Mouse (Mus musculus): ENCODE results near the gene Etfbkmt. TPM values are rescaled to one million over a fixed set of nuclear protein-coding genes. Genes with fewer than 3 reads are reported as not detected.
"Not testable (repeated sequence)": the region's sequence is repeated elsewhere in the genome, so short reads cannot be mapped to it uniquely, and the experiment has no call there.

Etfbkmt gene
- total and polyA plus RNA-seq, 2 experiments from 2014 or later, result 5.3 to 5.7 TPM

DNA sequence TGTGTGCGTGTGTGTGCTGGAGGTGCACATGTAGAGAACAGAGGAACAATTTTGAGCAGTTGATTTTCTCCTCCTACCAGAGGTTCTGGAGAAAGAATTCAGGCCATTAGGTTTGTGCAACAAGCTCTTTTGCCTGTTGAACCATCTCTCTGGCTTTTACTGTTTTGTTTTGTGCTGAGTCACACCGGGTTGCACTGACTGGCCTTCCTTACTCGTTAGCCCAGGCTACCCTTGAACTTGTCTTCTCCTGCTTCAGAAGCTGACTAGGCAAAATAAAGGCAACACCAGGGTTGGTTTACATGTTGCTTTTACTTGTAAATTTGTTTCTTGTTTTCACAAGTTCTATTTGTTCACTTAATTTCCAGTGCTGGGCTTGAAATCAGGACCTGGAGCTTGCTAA, 16.6 kb upstream of the Etfbkmt start:
- no peak overlapping the region for H3K4me2 ChIP-seq (ENCODE audit: low read depth, low read length, poor library complexity, severe bottlenecking)
- no peak for TF ChIP-seq CTCF (IDR thresholded peaks at IDR 0.05)
- no peaks in the 10 kb centered on the region for H3K9me3 ChIP-seq (ENCODE audit: low read length)
- H3K9ac ChIP-seq (replicated peaks; ENCODE audit: low read length, poor library complexity, severe bottlenecking), result no peak overlapping the region
- H3K27ac ChIP-seq (ENCODE audit: low read depth, low read length), result no peak overlapping the region
- H3K27me3 ChIP-seq (ENCODE audit: insufficient read depth, low read length), result no peaks in the 10 kb centered on the region
- WGBS, result 92% methylated on average over 3 of the region's 3 CpGs
- DNase-seq (ENCODE audit: low spot score) (no peak), ATAC-seq (ENCODE audit: low FRiP score) (no peak)
- H3K4me3 ChIP-seq (ENCODE audit: low read depth, low read length), result no peak overlapping the region
- H3K4me1 ChIP-seq (ENCODE audit: insufficient read depth, low read length), result no peaks in the 10 kb centered on the region
- no peaks in the 10 kb centered on the region for H3K36me3 ChIP-seq (ENCODE audit: insufficient read depth, low read length)

DNA sequence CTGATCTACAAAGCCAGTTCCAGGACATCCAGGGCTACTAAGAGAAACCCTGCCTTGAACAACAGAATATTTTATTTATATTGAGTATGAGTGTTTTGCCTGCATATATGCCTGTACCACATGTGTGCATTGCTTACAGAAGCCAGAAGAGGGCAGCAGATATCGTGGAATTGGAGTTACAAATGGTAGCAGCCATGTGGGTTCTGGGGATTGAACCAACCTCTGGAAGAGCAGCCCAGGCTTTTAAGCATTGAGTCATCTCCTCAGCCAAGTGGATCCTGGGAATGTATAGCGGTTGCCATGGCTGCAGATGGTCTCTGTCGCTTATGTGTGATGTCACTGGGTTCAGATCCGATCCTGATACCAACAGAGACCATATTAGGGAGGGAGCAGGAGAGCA, 13.0 kb upstream of the Etfbkmt start:
- Histone ChIP-seq H3K4me3 (ENCODE audit: low read depth, low read length) (no peak overlapping the region), H3K27ac (ENCODE audit: low read depth, low read length) (no peak overlapping the region), H3K9me3 (ENCODE audit: low read length) (no peaks in the 10 kb centered on the region), H3K4me1 (ENCODE audit: insufficient read depth, low read length) (no peaks in the 10 kb centered on the region), H3K27me3 (ENCODE audit: insufficient read depth, low read length) (no peaks in the 10 kb centered on the region), H3K4me2 (ENCODE audit: low read depth, low read length, poor library complexity, severe bottlenecking) (no peak overlapping the region), H3K36me3 (ENCODE audit: insufficient read depth, low read length) (no peaks in the 10 kb centered on the region), H3K9ac (replicated peaks; ENCODE audit: low read length, poor library complexity, severe bottlenecking) (no peak overlapping the region)
- ATAC-seq (ENCODE audit: low FRiP score) (no peak), DNase-seq (ENCODE audit: low spot score) (peak; percentile 24)
- TF ChIP-seq CTCF (IDR thresholded peaks at IDR 0.05), result peak; percentile 55
- 71% methylated on average over 4 of the region's 4 CpGs for WGBS

DNA sequence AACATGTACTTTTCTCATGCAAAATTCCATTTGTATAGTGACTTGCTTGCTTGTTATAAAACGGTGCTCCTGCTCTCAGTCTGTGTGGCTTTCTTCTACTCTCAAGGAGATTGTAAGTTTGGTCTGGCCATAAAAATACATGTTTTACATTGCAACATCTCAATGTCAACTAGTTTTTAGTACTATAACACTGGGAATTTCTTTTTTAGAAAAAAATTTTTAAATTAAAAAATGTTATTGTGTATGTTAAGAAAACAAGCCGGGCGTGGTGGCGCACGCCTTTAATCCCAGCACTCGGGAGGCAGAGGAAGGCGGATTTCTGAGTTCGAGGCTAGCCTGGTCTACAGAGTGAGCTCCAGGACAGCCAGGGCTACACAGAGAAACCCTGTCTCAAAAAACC, 9.8 kb upstream of the Etfbkmt start, which contains the start of gene Gm10203:
TSS of gene Gm10203 (plus strand) at position 301 of the 400 bp plus-strand sequence.
- not testable (repeated sequence) for ATAC-seq (ENCODE audit: low FRiP score); H3K9ac ChIP-seq (replicated peaks; ENCODE audit: low read length, poor library complexity, severe bottlenecking); H3K9me3 ChIP-seq (ENCODE audit: low read length); H3K4me2 ChIP-seq (ENCODE audit: low read depth, low read length, poor library complexity, severe bottlenecking); H3K4me3 ChIP-seq (ENCODE audit: low read depth, low read length); H3K36me3 ChIP-seq (ENCODE audit: insufficient read depth, low read length); DNase-seq (ENCODE audit: low spot score); H3K4me1 ChIP-seq (ENCODE audit: insufficient read depth, low read length); H3K27ac ChIP-seq (ENCODE audit: low read depth, low read length); H3K27me3 ChIP-seq (ENCODE audit: insufficient read depth, low read length)
- WGBS, result 83% methylated on average over 8 of the region's 8 CpGs

DNA sequence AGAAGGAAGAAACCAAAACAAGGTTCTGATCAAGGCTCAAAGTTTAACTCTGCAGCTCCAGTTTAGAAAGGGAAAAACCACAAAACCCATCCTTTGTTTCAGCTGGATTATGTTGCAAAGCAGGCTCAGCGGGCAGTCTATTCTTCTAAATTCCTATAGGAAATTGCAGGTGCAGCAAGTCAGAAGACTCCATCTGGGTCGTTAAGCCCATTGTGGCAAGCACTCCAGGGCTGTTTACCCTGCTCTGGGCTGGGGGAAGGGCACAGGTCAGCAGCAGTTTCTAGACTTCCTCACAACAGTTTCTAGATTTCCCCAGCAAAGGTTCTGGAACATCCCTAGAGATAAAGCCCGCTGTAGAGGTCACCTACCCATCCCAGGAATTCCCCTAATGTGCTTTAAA, 8.5 kb upstream of the Etfbkmt start:
- Histone ChIP-seq H3K27ac (ENCODE audit: low read depth, low read length) (no peak overlapping the region), H3K36me3 (ENCODE audit: insufficient read depth, low read length) (no peaks in the 10 kb centered on the region), H3K4me1 (ENCODE audit: insufficient read depth, low read length) (no peaks in the 10 kb centered on the region), H3K27me3 (ENCODE audit: insufficient read depth, low read length) (no peaks in the 10 kb centered on the region), H3K4me3 (ENCODE audit: low read depth, low read length) (no peak overlapping the region), H3K4me2 (ENCODE audit: low read depth, low read length, poor library complexity, severe bottlenecking) (no peak overlapping the region), H3K9ac (replicated peaks; ENCODE audit: low read length, poor library complexity, severe bottlenecking) (no peak overlapping the region), H3K9me3 (ENCODE audit: low read length) (no peaks in the 10 kb centered on the region)
- no peak for TF ChIP-seq CTCF (IDR thresholded peaks at IDR 0.05)
- 13% methylated on average over 3 of the region's 3 CpGs for WGBS
- DNase-seq (ENCODE audit: low spot score) (no peak), ATAC-seq (ENCODE audit: low FRiP score) (no peak)

DNA sequence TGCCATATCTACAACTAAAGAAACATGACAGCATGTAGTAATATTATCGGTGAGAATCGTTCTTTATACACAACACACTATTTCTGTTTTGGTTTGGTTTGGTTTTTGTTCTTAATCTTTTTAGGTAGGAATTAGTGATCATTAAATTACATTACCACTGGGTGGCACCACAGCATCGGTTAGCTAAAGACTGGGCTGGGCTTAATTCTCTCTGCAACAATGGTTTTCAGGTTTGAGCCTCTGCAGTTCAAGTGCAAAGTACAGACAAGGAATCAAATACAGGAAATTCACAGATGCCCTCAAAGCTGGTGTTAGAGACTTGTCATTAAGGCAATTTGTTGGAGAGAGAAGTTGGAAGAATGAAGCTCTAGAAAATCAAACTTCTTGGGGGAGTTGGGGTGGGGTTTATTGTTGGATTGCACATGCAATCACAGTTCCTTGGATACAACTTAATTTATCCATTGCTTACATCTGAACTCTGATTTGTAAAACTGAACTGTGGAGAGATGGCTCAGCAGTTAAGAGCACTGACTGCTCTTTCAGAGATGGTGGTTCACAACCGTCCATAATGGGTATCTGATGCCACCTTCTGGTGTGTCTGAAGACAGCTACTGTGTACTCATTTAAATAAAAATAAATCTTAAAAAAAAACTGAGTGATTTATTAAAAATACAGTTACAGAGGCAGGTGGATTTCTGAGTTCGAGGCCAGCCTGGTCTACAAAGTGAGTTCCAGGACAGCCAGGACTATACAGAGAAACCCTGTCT, 7.2 kb upstream of the Etfbkmt start:
- ATAC-seq (ENCODE audit: low FRiP score), result no peak
- H3K4me1 ChIP-seq (ENCODE audit: insufficient read depth, low read length), result no peaks in the 10 kb centered on the region
- H3K4me3 ChIP-seq (ENCODE audit: low read depth, low read length), result no peak overlapping the region
- no peaks in the 10 kb centered on the region for H3K9me3 ChIP-seq (ENCODE audit: low read length)
- H3K27ac ChIP-seq (ENCODE audit: low read depth, low read length), result no peak overlapping the region
- H3K9ac ChIP-seq (replicated peaks; ENCODE audit: low read length, poor library complexity, severe bottlenecking), result no peak overlapping the region
- H3K4me2 ChIP-seq (ENCODE audit: low read depth, low read length, poor library complexity, severe bottlenecking), result no peak overlapping the region
- peak; percentile 76 for TF ChIP-seq CTCF (IDR thresholded peaks at IDR 0.05)
- H3K27me3 ChIP-seq (ENCODE audit: insufficient read depth, low read length), result no peaks in the 10 kb centered on the region
- DNase-seq (ENCODE audit: low spot score), result peak; percentile 81
- 34% methylated on average over 5 of the region's 5 CpGs for WGBS
- H3K36me3 ChIP-seq (ENCODE audit: insufficient read depth, low read length), result no peaks in the 10 kb centered on the region

DNA sequence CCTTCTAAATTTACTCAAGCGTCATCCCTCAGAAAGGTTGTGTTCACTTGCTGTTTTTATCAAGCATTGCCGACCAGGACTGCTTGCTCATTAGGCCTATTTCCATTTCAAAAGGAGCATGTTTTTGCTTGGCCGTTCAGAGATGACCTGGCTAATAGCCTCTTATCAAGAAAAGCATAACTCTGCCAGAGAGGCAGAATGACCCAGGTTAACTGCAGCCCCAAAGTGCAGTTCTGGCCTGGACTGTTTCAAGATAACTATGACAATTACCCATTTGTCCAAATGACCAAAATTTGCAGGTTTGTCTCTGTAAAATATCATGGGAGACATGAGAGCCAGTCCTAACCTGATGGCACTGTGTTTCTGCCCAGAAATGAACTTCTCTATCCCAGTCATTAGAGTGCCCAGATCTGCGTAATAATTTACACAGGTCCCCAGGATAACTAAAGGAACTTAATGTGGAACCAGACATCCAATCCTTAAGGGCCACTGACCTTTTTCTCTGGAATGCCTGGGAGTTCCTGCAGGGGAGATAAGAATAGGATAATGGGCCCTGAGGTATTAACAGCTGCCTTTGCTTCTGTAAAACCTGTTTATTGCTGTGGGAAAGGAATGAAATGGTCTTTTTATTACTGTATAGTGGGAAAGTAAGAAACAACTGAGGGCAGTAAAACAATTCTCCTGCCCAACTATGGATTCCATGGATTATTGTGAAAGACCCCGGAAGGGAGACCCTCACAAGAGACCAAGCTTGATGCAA, 5.1 kb upstream of the Etfbkmt start:
- no peak for DNase-seq (ENCODE audit: low spot score)
- H3K36me3 ChIP-seq (ENCODE audit: insufficient read depth, low read length), result no peaks in the 10 kb centered on the region
- H3K9me3 ChIP-seq (ENCODE audit: low read length), result no peaks in the 10 kb centered on the region
- H3K4me3 ChIP-seq (ENCODE audit: low read depth, low read length), result no peak overlapping the region
- H3K9ac ChIP-seq (replicated peaks; ENCODE audit: low read length, poor library complexity, severe bottlenecking), result no peak overlapping the region
- no peak overlapping the region for H3K4me2 ChIP-seq (ENCODE audit: low read depth, low read length, poor library complexity, severe bottlenecking)
- no peak for ATAC-seq (ENCODE audit: low FRiP score)
- no peak overlapping the region for H3K27ac ChIP-seq (ENCODE audit: low read depth, low read length)
- WGBS, result 34% methylated on average over 5 of the region's 5 CpGs
- H3K27me3 ChIP-seq (ENCODE audit: insufficient read depth, low read length), result no peaks in the 10 kb centered on the region
- no peaks in the 10 kb centered on the region for H3K4me1 ChIP-seq (ENCODE audit: insufficient read depth, low read length)
- no peak for TF ChIP-seq CTCF (IDR thresholded peaks at IDR 0.05)
